Mouse (Mus musculus) liver, embryonic 16.5 days (tissue): Measurements from ENCODE around the gene Sh2b2. TPM values are rescaled to one million over a fixed set of nuclear protein-coding genes. Genes with fewer than 3 reads are reported as not detected.

ENCODE experiments used
- ATAC-seq: fragments of 200-750 bp; cut with Nextera tagmentation; 2 replicates; pipeline ENCODE4 v1.8.0; 2017; ENCODE audit warnings: low read depth, mild to moderate bottlenecking, moderate number of reproducible peaks, moderate library complexity
- H3K27ac ChIP-seq: fragments of 300-500 bp; sonication (generic); 2 replicates; pipeline ENCODE4 v1.5.1; 2014; ENCODE audit warnings: mild to moderate bottlenecking, low read length
- H3K27me3 ChIP-seq: fragments of 300-500 bp; sonication (generic); 2 replicates; pipeline ENCODE4 v1.6.1; 2014; ENCODE audit warnings: low read depth, low read length, mixed read lengths; ENCODE audit not compliant: control insufficient read depth, insufficient read depth
- H3K36me3 ChIP-seq: fragments of 300-500 bp; sonication (generic); 2 replicates; pipeline ENCODE4 v1.6.1; 2014; ENCODE audit warnings: mild to moderate bottlenecking; ENCODE audit not compliant: control insufficient read depth, insufficient read depth
- H3K4me1 ChIP-seq: fragments of 300-500 bp; sonication (generic); 2 replicates; pipeline ENCODE4 v1.6.1; 2014; ENCODE audit warnings: low read depth, low read length, mixed read lengths; ENCODE audit not compliant: control insufficient read depth
- H3K4me2 ChIP-seq: fragments of 300-500 bp; sonication (generic); 2 replicates; pipeline ENCODE4 v1.6.1; 2014; ENCODE audit warnings: low read depth, low read length, mixed read lengths
- H3K4me3 ChIP-seq: fragments of 300-500 bp; sonication (generic); 2 replicates; pipeline ENCODE4 v1.5.1; 2014; ENCODE audit warnings: low read depth, mild to moderate bottlenecking, low read length
- H3K9ac ChIP-seq: fragments of 300-500 bp; sonication (generic); 2 replicates; pipeline ENCODE4 v1.6.1; 2014; ENCODE audit warnings: low read depth, low read length
- H3K9me3 ChIP-seq: fragments of 300-500 bp; sonication (generic); replicated peaks from 2 replicates; pipeline ENCODE4 v1.6.1; 2016; ENCODE audit warnings: low read length; ENCODE audit not compliant: control insufficient read depth
- WGBS: fragments of 180-500 bp; shearing (Covaris S2); extraction: QIAGEN DNeasy Blood & Tissue Kit; methylation state at CpG from one replicate; pipeline ENCODE4 v1.1.7; 2014; ENCODE audit not compliant: insufficient replicate concordance; 5-methylcytosine and 5-hydroxymethylcytosine counted together
- polyA plus RNA-seq: library from polyadenylated mRNA; unstranded; fragments of >200 nt; fragmentation: Nextera tagmentation; extraction: Ambion mirVana; gene quantifications from 2 replicates; pipeline ENCODE4 v1.2.1, GENCODE M21; 2015

The Sh2b2 gene
- polyA plus RNA-seq, 1 experiment from 2014 or later: 1.9 TPM

- Histone ChIP-seq H3K9me3 (no peaks in the 10 kb centered on the region), H3K4me1 (no peaks in the 10 kb centered on the region), H3K4me2 (no peak overlapping the region), H3K27me3 (no peaks in the 10 kb centered on the region), H3K4me3 (no peak overlapping the region), H3K36me3 (peaks cover 4% of the 10 kb centered on the region; the same call in 1 of the 2 replicates), H3K9ac (no peak overlapping the region), H3K27ac (no peak overlapping the region)
- ATAC-seq: no peak
- WGBS: 88% methylated on average over 43 of the region's 43 CpGs
Measured at GRCm38 (mm10) chr5:136274739-136275138, 28.4 kb upstream of the Sh2b2 start.

- H3K36me3 ChIP-seq: no peaks in the 10 kb centered on the region; the same call in 1 of the 2 replicates
- no peak overlapping the region for H3K9ac ChIP-seq
- no peak overlapping the region for H3K4me2 ChIP-seq
- WGBS: 68% methylated on average over 4 of the region's 4 CpGs
- no peaks in the 10 kb centered on the region for H3K4me1 ChIP-seq
- no peak overlapping the region for H3K4me3 ChIP-seq
- no peaks in the 10 kb centered on the region for H3K9me3 ChIP-seq
- no peak overlapping the region for H3K27ac ChIP-seq
- ATAC-seq: no peak
- H3K27me3 ChIP-seq: no peaks in the 10 kb centered on the region
Measured at GRCm38 (mm10) chr5:136269937-136270336, 23.6 kb upstream of the Sh2b2 start.

- no peak overlapping the region for H3K9ac ChIP-seq
- no peaks in the 10 kb centered on the region for H3K27me3 ChIP-seq
- 60% methylated on average over 7 of the region's 7 CpGs for WGBS
- H3K27ac ChIP-seq: no peak overlapping the region
- no peaks in the 10 kb centered on the region for H3K9me3 ChIP-seq
- H3K4me3 ChIP-seq: no peak overlapping the region
- H3K4me2 ChIP-seq: no peak overlapping the region
- no peaks in the 10 kb centered on the region for H3K4me1 ChIP-seq
- ATAC-seq: no peak
- H3K36me3 ChIP-seq: no peaks in the 10 kb centered on the region
Measured at GRCm38 (mm10) chr5:136266077-136266476, 19.7 kb upstream of the Sh2b2 start.

- no peak for ATAC-seq
- H3K36me3 ChIP-seq: no peaks in the 10 kb centered on the region
- 61% methylated on average over 4 of the region's 4 CpGs for WGBS
- no peaks in the 10 kb centered on the region for H3K9me3 ChIP-seq
- no peaks in the 10 kb centered on the region for H3K27me3 ChIP-seq
- no peak overlapping the region for H3K4me3 ChIP-seq
- no peak overlapping the region for H3K4me2 ChIP-seq
- no peak overlapping the region for H3K27ac ChIP-seq
- no peaks in the 10 kb centered on the region for H3K4me1 ChIP-seq
- no peak overlapping the region for H3K9ac ChIP-seq
Measured at GRCm38 (mm10) chr5:136263342-136263741, 17.0 kb upstream of the Sh2b2 start.

GRCm38 (mm10) chr5:136258919-136259318 lies 12.6 kb upstream of the Sh2b2 start:
- no peak overlapping the region for H3K27ac ChIP-seq
- no peak for ATAC-seq
- H3K9me3 ChIP-seq: no peaks in the 10 kb centered on the region
- no peak overlapping the region for H3K4me2 ChIP-seq
- no peaks in the 10 kb centered on the region for H3K4me1 ChIP-seq
- no peaks in the 10 kb centered on the region for H3K36me3 ChIP-seq
- H3K27me3 ChIP-seq: no peaks in the 10 kb centered on the region
- H3K4me3 ChIP-seq: no peak overlapping the region
- H3K9ac ChIP-seq: no peak overlapping the region
- 31% methylated on average over 6 of the region's 6 CpGs for WGBS

- WGBS: 16% methylated on average over 17 of the region's 17 CpGs
- H3K4me2 ChIP-seq: no peak overlapping the region
- 0 out of 2 replicates have a peak, but pooled peaks have one; percentile 43 for ATAC-seq
Measured at GRCm38 (mm10) chr5:136252899-136253298, 6.5 kb upstream of the Sh2b2 start.

GRCm38 (mm10) chr5:136251004-136251403 lies 4.6 kb upstream of the Sh2b2 start:
- Histone ChIP-seq H3K9me3 (no peaks in the 10 kb centered on the region), H3K36me3 (no peaks in the 10 kb centered on the region), H3K4me2 (no peak overlapping the region), H3K9ac (no peak overlapping the region), H3K27me3 (no peaks in the 10 kb centered on the region), H3K27ac (no peak overlapping the region), H3K4me1 (peaks cover 3% of the 10 kb centered on the region), H3K4me3 (no peak overlapping the region)
- 37% methylated on average over 7 of the region's 7 CpGs for WGBS
- no peak for ATAC-seq

More at GRCm38 (mm10) chr5:136252899-136253298, 6.5 kb upstream of the Sh2b2 start:
- Histone ChIP-seq H3K27me3 (no peaks in the 10 kb centered on the region), H3K4me3 (no peak overlapping the region), H3K27ac (no peak overlapping the region), H3K36me3 (no peaks in the 10 kb centered on the region), H3K4me1 (no peaks in the 10 kb centered on the region), H3K9me3 (no peaks in the 10 kb centered on the region), H3K9ac (no peak overlapping the region)

GRCm38 (mm10) chr5:136248441-136248840 lies 2.1 kb upstream of the Sh2b2 start:
- Histone ChIP-seq H3K4me3 (no peak overlapping the region), H3K9me3 (no peaks in the 10 kb centered on the region), H3K36me3 (no peaks in the 10 kb centered on the region), H3K4me1 (peaks cover 6% of the 10 kb centered on the region), H3K9ac (no peak overlapping the region), H3K27me3 (peaks cover 12% of the 10 kb centered on the region), H3K4me2 (no peak overlapping the region), H3K27ac (no peak overlapping the region)
- no peak for ATAC-seq
- WGBS: 46% methylated on average over 6 of the region's 6 CpGs

- no peak overlapping the region; the same call in 1 of the 2 replicates for H3K9ac ChIP-seq
- no peak for ATAC-seq
- H3K27ac ChIP-seq: peak overlapping the region; percentile 66
- H3K27me3 ChIP-seq: peaks cover 12% of the 10 kb centered on the region
- no peaks in the 10 kb centered on the region for H3K9me3 ChIP-seq
- H3K4me2 ChIP-seq: peak overlapping the region; percentile 77
- WGBS: 19% methylated on average over 15 of the region's 15 CpGs
- peak overlapping the region; percentile 69 for H3K4me3 ChIP-seq
- H3K4me1 ChIP-seq: peaks cover 6% of the 10 kb centered on the region
- no peaks in the 10 kb centered on the region for H3K36me3 ChIP-seq
Measured at GRCm38 (mm10) chr5:136245541-136246451, 560 bp downstream of the Sh2b2 start.
